Mouse (Mus musculus) MEL (cell line): ENCODE measurements at regions not wholly inside any gene's neighbourhood (a gene's known extent, or its start where the extent isn't known, plus 50 kb on each side); places are given as distances from the start of the nearest gene placed in this dataset.

Experiments
- DNase-seq: peaks from one replicate; pipeline ENCODE4 v3.0.0; 2011; ENCODE audit warnings: low read depth, low spot score
- H3K27ac ChIP-seq: 2 replicates; pipeline ENCODE4 v1.5.1; 2012; ENCODE audit warnings: low read depth, mild to moderate bottlenecking, control low read depth, low read length, moderate library complexity; ENCODE audit not compliant: control insufficient read depth
- H3K27me3 ChIP-seq, 2 experiments: fragments of 150-350 bp in 1 of 2; sonication (generic) in 1 of 2; 2 replicates each; pipeline ENCODE4 v1.6.1; 2012; ENCODE audit warnings: low read length in 2 of 2, mild to moderate bottlenecking in 2 of 2, improper control_type of control experiment in 1 of 2, moderate library complexity in 1 of 2; ENCODE audit not compliant: insufficient read depth in 2 of 2, control insufficient read depth in 1 of 2
- H3K36me3 ChIP-seq, 2 experiments: 2 replicates each; pipeline ENCODE4 v1.6.1; 2012 to 2014; ENCODE audit warnings: low read length in 2 of 2, improper control_type of control experiment in 1 of 2, inconsistent platforms in 1 of 2, mild to moderate bottlenecking in 1 of 2; ENCODE audit not compliant: insufficient read depth in 2 of 2, control insufficient read depth in 1 of 2
- H3K4me1 ChIP-seq, 2 experiments: fragments of 150-350 bp in 1 of 2; sonication (generic) in 1 of 2; 2 replicates each; pipeline ENCODE4 v1.6.1; 2012; ENCODE audit warnings: low read length in 2 of 2, improper control_type of control experiment in 1 of 2, mild to moderate bottlenecking in 1 of 2; ENCODE audit not compliant: insufficient read depth in 2 of 2, control insufficient read depth in 1 of 2
- H3K4me3 ChIP-seq, 2 experiments: fragments of 150-350 bp in 1 of 2; sonication (generic) in 1 of 2; 2 replicates each; pipeline ENCODE4 v1.5.1; 2012; ENCODE audit warnings: low read depth in 2 of 2, low read length in 2 of 2, mild to moderate bottlenecking in 2 of 2, moderate library complexity in 2 of 2, control low read depth in 1 of 2, improper control_type of control experiment in 1 of 2; ENCODE audit not compliant: control insufficient read depth in 1 of 2, insufficient read depth in 1 of 2
- H3K79me2 ChIP-seq: 2 replicates; pipeline ENCODE4 v1.6.1; 2012; ENCODE audit warnings: mild to moderate bottlenecking, low read length, moderate library complexity; ENCODE audit not compliant: control insufficient read depth, poor library complexity, insufficient read depth
- H3K9ac ChIP-seq: 2 replicates; pipeline ENCODE4 v1.6.1; 2012; ENCODE audit warnings: low read depth, mild to moderate bottlenecking, control low read depth, low read length, moderate library complexity; ENCODE audit not compliant: control insufficient read depth, poor library complexity, severe bottlenecking
- H3K9me3 ChIP-seq: fragments of 150-350 bp; sonication (generic); replicated peaks from 2 replicates; pipeline ENCODE4 v1.6.1; 2012; ENCODE audit warnings: mild to moderate bottlenecking, low read length, improper control_type of control experiment, moderate library complexity; ENCODE audit not compliant: insufficient read depth
- BHLHE40 ChIP-seq: IDR thresholded peaks from 2 replicates; pipeline ENCODE4 v1.6.1; 2012; ENCODE audit warnings: low read depth, mild to moderate bottlenecking, inconsistent platforms, low read length, improper control_type of control experiment, borderline replicate concordance
- CHD2 ChIP-seq: IDR thresholded peaks from 2 replicates; pipeline ENCODE4 v1.6.1; 2011; ENCODE audit warnings: low read length, improper control_type of control experiment
- E2F4 ChIP-seq: IDR thresholded peaks from 2 replicates; pipeline ENCODE4 v1.6.1; 2011; ENCODE audit warnings: low read depth, low read length, improper control_type of control experiment, borderline replicate concordance
- EP300 ChIP-seq, 2 experiments: IDR thresholded peaks; 2 replicates each; pipeline ENCODE4 v1.6.1; 2011; ENCODE audit warnings: improper control_type of control experiment in 2 of 2, low read length in 2 of 2, low read depth in 1 of 2, mild to moderate bottlenecking in 1 of 2
- ETS1 ChIP-seq: IDR thresholded peaks from 2 replicates; pipeline ENCODE4 v1.6.1; 2012; ENCODE audit warnings: low read depth, mild to moderate bottlenecking, inconsistent platforms, low read length, improper control_type of control experiment, moderate library complexity
- GABPA ChIP-seq: IDR thresholded peaks from 2 replicates; pipeline ENCODE4 v1.6.1; 2012; ENCODE audit warnings: low read depth, mild to moderate bottlenecking, inconsistent platforms, low read length, improper control_type of control experiment, moderate library complexity
- GATA1 ChIP-seq: IDR thresholded peaks from 2 replicates; pipeline ENCODE4 v1.6.1; 2011; ENCODE audit warnings: low read depth, low read length, improper control_type of control experiment
- HCFC1 ChIP-seq: IDR thresholded peaks from 2 replicates; pipeline ENCODE4 v1.6.1; 2012; ENCODE audit warnings: low read depth, mild to moderate bottlenecking, inconsistent platforms, low read length, improper control_type of control experiment, moderate library complexity
- JUND ChIP-seq: IDR thresholded peaks from 2 replicates; pipeline ENCODE4 v1.6.1; 2011; ENCODE audit warnings: low read depth, mild to moderate bottlenecking, improper control_type of control experiment, low read length
- MAFK ChIP-seq: IDR thresholded peaks from 2 replicates; pipeline ENCODE4 v1.6.1; 2011; ENCODE audit warnings: low read depth, mild to moderate bottlenecking, low read length, improper control_type of control experiment, borderline replicate concordance
- NRF1 ChIP-seq: IDR thresholded peaks from 2 replicates; pipeline ENCODE4 v1.6.1; 2014; ENCODE audit warnings: low read depth, mild to moderate bottlenecking, inconsistent platforms, low read length, improper control_type of control experiment, moderate library complexity; ENCODE audit not compliant: poor library complexity, insufficient read depth, severe bottlenecking
- POLR2AphosphoS5 ChIP-seq: IDR thresholded peaks from 2 replicates; pipeline ENCODE4 v1.6.1; 2012; ENCODE audit warnings: low read depth, borderline replicate concordance, mild to moderate bottlenecking, inconsistent platforms, low read length, moderate library complexity, mixed read lengths
- RCOR1 ChIP-seq: IDR thresholded peaks from 2 replicates; pipeline ENCODE4 v1.6.1; 2012; ENCODE audit warnings: low read depth, mild to moderate bottlenecking, inconsistent platforms, low read length, improper control_type of control experiment
- TAL1 ChIP-seq: IDR thresholded peaks from 2 replicates; pipeline ENCODE4 v1.6.1; 2012; ENCODE audit warnings: mild to moderate bottlenecking, inconsistent platforms, low read length, moderate library complexity, mixed read lengths
- UBTF ChIP-seq: IDR thresholded peaks from 2 replicates; pipeline ENCODE4 v1.6.1; 2012; ENCODE audit warnings: low read depth, mild to moderate bottlenecking, inconsistent platforms, low read length, improper control_type of control experiment, moderate library complexity, borderline replicate concordance; ENCODE audit not compliant: insufficient read depth
- ZC3H11A ChIP-seq: IDR thresholded peaks from 2 replicates; pipeline ENCODE4 v1.6.1; 2012; ENCODE audit warnings: low read depth, mild to moderate bottlenecking, inconsistent platforms, low read length, improper control_type of control experiment

DNA sequence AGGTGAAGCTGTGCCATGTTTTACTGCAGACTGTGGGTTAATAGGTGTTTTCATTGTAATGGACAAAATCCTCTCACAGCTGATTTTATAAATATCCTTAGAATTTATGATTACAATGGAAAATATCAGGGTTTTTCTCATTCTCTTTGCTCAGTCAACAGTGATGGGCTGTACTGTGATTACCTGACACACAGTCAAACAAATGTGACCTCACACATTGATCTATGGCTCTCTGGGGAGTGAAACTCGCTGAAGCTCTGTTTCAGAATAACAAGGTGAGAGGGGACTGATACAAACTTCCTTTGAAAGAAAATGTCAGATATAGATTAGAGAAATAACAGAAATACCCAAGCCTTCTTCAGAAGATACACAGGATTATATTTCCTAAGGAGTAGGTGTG, 1253.3 kb upstream of the Cited2 start:
- Histone ChIP-seq H3K4me3 (no peak overlapping the region), H3K4me1 (peaks cover 5 to 6% of the 10 kb centered on the region in 2 experiments), H3K9ac (no peak overlapping the region), H3K27ac (no peak overlapping the region), H3K9me3 (no peaks in the 10 kb centered on the region), H3K36me3 (peaks cover 0 to 8% of the 10 kb centered on the region in 2 experiments; a peak in 2 of 4 replicates), H3K79me2 (no peaks in the 10 kb centered on the region), H3K27me3 (no peaks in the 10 kb centered on the region)
- TF ChIP-seq TAL1, result no peak
- no peak for TF ChIP-seq GATA1
- no peak for TF ChIP-seq UBTF
- no peak for TF ChIP-seq JUND
- no peak for TF ChIP-seq BHLHE40
- TF ChIP-seq CHD2, result no peak
- no peak for DNase-seq

- DNase-seq, result peak; percentile 71
- TF ChIP-seq GABPA, result peak; percentile 24; the same call in 1 of the 2 replicates
- no peak for TF ChIP-seq E2F4
- peak; percentile 52; the same call in 1 of the 2 replicates for TF ChIP-seq GATA1
- no peak for TF ChIP-seq NRF1
- 0 out of 2 replicates have a peak, but pooled peaks have one; percentile 45 for TF ChIP-seq MAFK
- TF ChIP-seq EP300 (IDR thresholded peaks at IDR 0.05; ENCODE audit: low read depth in 1 of 2, low read length in 2 of 2), result peak; percentile 39 to 50; a peak in 3 of 4 replicates
- 0 out of 2 replicates have a peak, but pooled peaks have one; percentile 15 for TF ChIP-seq HCFC1
- TF ChIP-seq RCOR1, result peak; percentile 31; the same call in 1 of the 2 replicates
- no peak for TF ChIP-seq POLR2AphosphoS5
- no peak for TF ChIP-seq ZC3H11A
- TF ChIP-seq ETS1, result peak; percentile 73; the same call in 1 of the 2 replicates
Observed at GRCm38 (mm10) chr10:16473952-16474521, 1249.0 kb upstream of the Cited2 start.

More at GRCm38 (mm10) chr10:16473952-16474521, 1249.0 kb upstream of the Cited2 start:
- H3K27ac ChIP-seq, result no peak overlapping the region; the same call in 1 of the 2 replicates
- H3K9ac ChIP-seq, result no peak overlapping the region
- no peak overlapping the region for H3K4me3 ChIP-seq
- peaks cover 6 to 10% of the 10 kb centered on the region in 2 experiments for H3K4me1 ChIP-seq
- H3K36me3 ChIP-seq, result peaks cover 0 to 10% of the 10 kb centered on the region in 2 experiments; a peak in 2 of 4 replicates
- no peaks in the 10 kb centered on the region for H3K27me3 ChIP-seq
- H3K9me3 ChIP-seq, result no peaks in the 10 kb centered on the region
- no peaks in the 10 kb centered on the region for H3K79me2 ChIP-seq
